Mouse (Mus musculus): ENCODE measurements around the gene Nt5dc2.

The Nt5dc2 gene

DNA sequence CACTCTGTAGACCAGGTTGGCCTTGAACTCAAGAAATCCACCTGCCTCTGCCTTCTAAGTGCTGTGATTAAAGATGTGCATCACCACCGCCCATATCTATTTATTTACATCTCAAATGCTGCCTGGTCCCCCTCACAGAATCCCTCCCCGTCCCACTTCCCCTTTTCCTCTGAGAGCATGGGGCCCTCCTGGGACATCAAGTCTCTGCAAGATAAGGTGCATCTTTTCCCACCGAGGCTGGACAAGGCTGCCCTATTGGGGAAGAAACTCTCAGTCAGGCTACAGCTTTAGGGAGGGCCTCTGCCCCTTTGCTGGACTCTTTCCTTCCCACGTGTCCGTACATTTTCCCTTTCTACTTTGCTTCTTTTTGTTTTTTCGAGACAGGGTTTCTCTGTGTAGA is 38.7 kb downstream of the Nt5dc2 start:
- DNase-seq, result no peak

DNA sequence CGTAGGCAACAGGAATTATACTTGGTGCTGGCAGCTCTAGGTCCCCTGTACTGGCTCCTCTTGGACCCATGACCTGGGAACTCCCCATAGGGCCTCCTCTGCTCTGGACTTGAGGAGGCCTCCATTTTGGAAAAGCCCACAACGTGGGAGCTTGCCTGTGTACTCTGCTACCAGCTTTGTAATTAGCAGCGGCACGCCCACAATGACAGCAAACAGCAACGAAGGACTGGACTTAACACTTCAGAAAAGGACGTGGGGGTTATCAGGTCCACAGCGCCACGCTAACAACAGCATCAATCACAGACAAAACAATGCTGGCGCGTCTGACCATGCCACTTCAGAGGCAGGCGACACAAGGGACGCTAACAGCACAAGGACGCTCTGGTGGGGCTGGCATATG is 40.1 kb downstream of the Nt5dc2 start:
- no peak for DNase-seq

DNA sequence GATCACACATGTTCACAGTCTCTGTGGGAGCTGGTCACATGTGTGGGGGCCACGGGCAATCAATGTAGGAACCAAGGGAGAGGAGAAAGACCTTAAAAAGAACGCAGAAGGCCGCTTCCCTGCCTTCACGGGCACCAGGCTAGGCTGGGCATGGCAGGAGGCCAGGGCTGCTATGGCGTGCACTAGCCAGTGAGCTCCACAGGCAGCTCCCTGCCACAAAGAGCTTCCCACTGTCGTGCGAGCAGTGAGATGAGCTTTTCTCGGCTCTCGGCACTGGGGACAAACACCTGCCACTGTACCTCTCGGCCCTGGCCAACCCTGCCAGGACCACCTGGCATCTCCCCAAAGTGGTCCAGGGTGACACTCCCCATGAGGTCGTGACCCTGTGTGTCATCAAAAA is 40.5 kb downstream of the Nt5dc2 start:
- no peak for DNase-seq

DNA sequence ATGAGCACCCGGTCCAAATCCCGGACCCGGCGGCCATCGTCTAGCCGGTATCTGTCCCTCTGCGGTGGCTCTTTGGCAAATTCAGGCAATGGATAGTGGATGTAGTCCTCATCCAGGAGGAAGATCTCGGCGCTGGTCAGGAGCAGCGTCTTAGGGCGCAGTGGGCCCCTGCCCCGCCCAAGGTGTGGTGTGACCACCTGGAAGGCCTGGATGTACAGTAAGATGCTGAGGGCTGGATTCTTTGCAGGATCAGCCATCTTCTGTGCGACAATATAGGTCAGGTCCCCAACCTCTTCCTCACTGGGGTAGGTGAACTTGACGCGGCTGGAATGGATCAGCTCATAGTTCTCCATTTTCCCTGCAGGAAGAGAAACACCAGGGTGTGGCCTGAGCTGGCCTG is 41.0 kb downstream of the Nt5dc2 start:
- DNase-seq, result no peak

DNA sequence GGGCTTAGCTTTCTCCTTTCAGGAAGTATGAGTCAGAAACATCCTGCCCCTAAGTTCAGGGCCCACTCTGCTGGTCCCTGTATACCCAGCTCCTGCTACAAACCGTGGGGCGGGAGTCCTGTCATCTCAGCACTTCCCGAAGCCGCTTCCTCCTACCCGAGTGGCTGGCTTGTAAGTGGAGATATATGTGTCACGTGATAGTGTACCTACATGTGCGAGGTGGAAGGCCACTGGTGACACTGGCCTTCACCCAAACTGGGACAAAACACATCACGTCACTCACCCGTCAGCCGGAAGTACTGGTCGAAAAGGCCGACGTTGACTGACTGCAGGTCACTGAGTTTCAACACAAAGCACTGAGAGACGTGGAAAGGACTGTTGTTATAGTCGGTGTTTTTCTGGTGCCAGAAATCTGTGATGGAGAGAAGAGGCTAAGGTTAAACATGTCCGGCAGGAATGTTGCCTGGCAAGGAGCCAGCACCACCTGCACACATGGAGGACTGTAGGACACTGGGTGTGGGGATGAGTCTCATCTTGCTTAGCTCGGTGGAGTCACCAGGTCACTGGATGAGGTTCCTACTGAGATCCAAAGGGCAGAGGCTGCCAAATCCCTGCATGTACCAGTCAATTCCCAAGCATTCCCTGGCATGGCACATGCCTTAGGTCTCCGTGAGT is 42.1 kb downstream of the Nt5dc2 start:
- peak; percentile 39 to 56 for DNase-seq

DNA sequence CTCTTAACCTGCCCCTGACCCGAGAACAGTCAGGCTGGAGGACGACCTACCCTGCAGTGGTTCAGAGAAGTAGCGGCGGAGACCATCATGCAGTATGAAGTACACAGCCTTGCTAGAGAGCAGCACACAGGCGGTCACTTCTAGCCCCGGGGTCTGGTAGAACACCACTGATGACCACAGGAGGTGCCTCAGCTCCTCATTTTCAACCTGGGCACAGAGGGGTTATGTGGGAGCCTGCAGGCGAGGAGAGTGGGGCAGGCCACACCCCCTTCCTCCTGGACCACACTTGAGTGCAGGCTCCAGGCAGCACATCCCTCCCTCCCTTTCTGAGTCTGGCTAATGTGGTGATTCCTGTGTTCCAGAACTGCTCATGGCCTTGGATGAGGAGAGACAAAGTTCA is 42.7 kb downstream of the Nt5dc2 start:
- no peak for DNase-seq

DNA sequence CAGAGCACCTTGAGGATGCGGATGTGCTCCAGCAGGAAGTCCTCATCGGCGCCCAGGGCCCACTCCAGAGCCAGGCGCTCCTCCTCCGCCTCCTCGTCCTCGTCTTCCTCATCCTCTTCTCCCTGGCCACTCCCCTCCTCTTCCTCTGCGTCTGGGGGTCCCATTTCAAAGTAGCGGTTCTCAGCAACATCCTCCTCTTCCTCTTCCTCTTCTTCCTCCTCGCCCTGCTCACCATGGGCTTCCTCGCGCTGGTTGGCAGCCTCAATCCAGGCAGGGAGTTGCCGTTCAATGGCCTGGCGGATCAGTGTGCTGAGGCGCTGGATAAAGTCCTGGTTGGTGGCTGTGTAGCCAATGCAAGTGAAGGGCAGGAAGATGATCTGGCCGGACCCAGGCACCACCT is 46.4 kb downstream of the Nt5dc2 start:
- no peak for DNase-seq

DNA sequence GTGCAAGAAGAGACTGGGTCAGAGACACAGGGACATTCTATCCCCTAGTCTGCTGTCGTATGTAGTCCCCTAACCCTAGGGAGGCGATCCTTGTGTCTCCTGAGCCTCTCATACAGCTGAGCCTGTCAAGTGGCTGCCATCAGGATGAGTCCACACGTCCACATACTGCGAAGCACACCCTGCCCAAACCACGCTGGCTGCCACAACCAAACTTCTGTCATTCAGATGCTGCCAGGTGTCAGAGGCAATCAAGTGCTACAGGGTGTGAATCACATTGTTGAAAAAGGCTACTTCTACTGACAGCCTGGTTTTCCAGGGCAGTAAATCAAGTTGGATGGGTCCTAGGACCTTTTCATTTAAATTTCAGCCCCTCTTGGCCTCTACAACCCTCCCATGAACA is 46.9 kb downstream of the Nt5dc2 start:
- DNase-seq, result no peak

DNA sequence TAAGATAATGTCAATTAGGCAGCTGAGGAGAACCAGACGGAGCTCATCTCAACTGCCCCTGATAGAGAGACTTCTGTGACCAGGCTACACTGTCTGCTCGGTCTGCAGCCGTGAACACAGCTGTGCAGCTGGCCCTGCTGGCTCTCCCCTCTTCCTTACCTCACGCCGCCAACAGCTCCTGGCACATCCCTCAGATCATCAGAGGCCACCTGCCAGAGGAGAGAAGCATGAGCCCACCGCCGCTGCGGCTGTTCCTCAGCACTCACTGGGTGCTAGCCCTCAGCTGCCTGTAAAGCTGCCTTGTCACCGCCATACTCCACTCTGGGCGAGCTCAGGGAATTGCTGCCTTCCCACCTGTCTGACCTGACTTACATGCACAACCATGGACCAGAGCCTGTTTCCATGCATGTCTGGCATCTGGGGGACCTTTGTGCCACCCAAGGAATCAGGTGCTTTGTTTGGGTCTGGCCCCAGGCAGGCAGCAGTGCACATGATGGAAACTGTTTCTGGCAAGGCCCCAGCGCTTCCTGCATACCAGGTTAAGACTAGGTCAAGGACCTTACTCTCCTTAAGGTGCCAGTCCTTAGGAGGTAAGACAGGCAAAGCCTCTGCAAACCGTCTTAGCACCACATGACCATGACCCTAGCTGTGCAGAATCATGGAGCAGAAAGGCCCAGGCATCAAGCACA is 49.0 kb downstream of the Nt5dc2 start:
- DNase-seq, result no peak

DNA sequence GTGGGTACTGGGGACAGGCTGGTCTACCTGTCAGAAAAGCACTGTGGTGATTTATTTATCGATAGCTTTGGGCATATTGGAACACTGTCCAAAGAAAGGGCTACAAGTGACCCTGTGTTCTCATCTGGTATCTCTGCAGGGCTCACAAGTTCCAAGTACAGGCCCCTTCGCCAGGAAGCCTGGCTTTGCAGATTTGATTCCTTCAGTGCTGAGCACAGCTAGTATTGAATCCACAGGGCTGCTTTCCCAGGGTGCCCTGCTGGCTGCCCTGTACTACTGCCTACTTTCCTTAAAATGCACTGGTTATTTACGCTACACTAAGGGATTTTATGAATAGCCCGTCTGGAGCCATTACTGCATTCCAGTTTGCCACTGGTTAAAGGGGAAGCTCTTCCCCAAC is 50.7 kb downstream of the Nt5dc2 start:
- no peak for DNase-seq

DNA sequence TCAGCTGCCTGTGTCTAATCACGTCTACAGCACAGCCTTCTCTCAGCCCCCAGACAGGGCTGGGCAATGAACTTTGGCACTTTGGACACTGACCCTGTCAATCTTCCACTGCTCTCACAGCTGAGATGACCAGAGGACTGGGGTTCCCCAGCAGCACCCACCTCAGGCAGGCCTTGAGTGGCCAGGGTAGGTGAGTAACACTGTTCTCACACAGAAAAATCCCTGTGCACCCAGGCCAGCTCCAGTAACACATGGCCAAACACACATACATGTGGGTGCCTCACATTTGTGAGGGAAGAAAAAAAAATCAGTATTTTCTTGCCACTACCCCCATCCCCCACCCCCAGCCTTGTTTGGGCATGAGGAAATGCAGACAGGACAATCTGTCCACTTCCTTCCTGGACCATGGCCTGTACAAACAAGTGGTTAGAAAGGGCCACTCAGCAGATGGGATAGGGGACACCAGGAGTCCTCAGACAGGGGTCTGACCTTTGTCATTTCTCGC is 52.0 kb downstream of the Nt5dc2 start:
- peak in 1 of 2 experiments; percentile 47 for DNase-seq

DNA sequence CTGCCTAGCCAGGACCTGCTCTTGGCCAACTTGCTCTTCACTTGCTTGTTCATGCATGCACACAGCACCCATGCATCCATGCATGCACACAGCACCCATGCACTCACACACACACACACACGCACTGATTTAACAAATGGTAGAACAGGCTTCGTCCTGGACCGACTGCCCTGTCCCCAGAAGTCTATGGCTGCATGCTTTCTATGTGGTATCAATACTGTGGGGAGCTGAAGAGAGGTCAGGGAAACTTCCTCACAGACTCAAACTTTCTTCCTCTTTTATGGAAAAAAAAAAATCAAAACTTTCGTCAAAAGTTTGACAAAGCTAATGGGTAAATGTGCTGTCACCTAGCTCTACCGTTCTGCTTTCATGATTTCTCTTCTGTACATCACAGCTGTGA is 52.7 kb downstream of the Nt5dc2 start:
- DNase-seq, result no peak

DNA sequence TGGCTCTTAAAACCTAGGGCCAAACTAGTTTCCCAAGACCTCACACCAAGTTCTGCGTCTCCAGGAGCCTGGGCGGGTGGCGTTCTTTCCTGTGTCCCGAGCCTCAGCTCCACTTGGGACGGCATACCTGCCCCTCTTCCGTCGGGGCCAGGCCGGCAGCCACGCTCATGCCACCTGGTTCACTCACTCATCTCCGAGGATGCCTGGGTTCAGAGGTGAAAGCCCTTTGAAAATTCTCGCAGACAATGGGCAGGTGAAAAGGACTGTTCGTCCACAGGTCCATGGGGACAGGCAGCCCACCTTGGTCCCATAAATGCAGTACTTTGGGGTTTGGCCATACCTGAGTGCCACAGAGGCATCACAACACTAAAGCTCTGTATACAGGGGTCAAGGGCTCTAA is 53.3 kb downstream of the Nt5dc2 start:
- no peak for DNase-seq

DNA sequence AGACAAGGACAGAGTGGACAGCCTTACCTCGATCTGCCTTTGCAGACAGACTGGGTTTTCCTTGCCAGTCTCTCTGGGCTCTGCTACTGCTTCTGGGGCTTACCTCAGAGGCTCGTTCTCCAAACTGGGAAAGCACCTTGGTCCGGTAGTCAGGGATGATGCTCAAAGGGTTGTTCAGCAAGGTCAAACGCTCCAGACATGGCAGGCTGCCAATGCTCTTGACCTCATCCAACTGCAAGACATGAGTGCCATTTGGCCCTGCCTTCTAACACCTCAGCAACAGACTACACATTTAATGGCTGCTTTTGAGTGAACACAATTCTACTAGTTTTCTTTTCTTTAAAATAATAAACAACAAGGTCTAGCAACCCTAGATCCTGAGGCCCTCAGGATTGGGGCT is 55.8 kb downstream of the Nt5dc2 start:
- peak; percentile 57 to 75 for DNase-seq
